Mouse (Mus musculus): ENCODE measurements at regions not wholly inside any gene's neighbourhood (a gene's known extent, or its start where the extent isn't known, plus 50 kb on each side); places are given as distances from the start of the nearest gene placed in this dataset.

GRCm38 (mm10) chr16:92970587-92970986 is 144.6 kb upstream of the Runx1 start:
- DNase-seq (ENCODE audit: low spot score in 2 of 2), result no peak
- intact Hi-C loops (cut with DNase I), result no loop called here

- no peak for DNase-seq (ENCODE audit: low spot score in 2 of 2)
- intact Hi-C loops (cut with DNase I), result no loop called here
Observed at GRCm38 (mm10) chr16:92969036-92969435, 143.1 kb upstream of the Runx1 start.

- intact Hi-C loops (cut with DNase I), result no loop called here
- DNase-seq (ENCODE audit: low spot score in 2 of 2), result no peak
Observed at GRCm38 (mm10) chr16:92966069-92966866, 140.3 kb upstream of the Runx1 start.

DNA sequence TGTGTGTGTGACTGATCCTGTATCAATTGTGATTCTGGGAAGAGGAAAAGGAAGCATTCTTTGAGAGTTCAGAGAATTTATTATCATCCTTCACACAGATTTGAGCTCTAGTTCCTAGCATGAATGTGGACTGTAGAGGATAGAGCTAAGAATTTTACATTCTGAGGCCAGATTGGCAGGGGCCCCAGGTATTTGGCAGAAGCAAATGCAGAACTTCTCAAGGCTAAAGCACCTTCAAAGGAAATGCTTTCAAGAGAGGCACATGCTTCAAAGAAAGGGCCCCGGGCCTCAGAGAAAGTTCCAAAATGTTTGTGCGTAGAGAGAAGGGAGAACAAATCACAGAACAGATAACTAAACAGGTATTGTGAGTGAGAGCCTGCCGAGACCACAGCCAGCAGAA is 139.7 kb upstream of the Runx1 start:
- DNase-seq (ENCODE audit: low spot score in 2 of 2), result no peak
- intact Hi-C loops (cut with DNase I), result no loop called here

DNA sequence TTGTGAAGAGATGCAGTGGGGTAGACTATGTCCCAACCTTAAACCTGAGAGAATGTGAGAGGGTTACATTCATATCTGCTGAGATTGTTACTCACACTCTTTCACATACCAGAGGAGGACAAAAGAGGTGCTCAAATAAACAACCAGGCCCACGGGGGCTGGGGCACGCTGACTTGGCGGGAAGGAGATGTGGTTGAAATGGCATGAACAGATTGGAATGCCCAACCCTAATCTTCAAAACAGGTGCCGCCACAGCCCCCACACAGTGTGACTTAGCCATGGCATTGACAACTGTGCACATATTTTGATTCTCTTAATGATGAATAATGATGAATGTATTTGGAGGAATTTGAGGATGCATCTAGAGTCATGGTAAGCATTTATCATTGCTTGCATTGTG is 137.6 kb upstream of the Runx1 start:
- intact Hi-C loops (cut with DNase I), result no loop called here
- no peak for DNase-seq (ENCODE audit: low spot score in 2 of 2)

DNA sequence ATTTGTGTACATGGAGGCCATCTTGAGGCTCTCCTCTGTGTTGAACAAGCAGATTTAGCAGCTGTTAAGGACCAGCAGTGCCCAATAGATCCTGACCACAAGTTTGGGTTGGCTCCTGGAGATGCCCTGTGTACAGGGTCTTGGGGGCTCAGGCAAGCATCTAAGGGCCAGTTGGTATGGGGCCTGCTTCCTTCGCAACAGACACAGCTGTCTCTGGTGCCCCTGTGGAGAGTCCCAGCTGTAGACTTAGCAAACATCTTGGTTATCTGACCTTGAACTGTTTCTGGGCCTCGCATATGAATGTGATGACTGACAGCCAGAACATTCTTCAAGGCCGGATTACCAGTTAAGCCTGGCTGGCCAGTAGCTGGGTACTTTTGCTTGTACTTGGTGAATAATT is 135.4 kb upstream of the Runx1 start:
- intact Hi-C loops (cut with DNase I), result no loop called here
- no peak for DNase-seq (ENCODE audit: low spot score in 2 of 2)

- no peak for DNase-seq (ENCODE audit: low spot score in 2 of 2)
- intact Hi-C loops (cut with DNase I), result no loop called here
Observed at GRCm38 (mm10) chr16:92960740-92961139, 134.8 kb upstream of the Runx1 start.

- intact Hi-C loops (cut with DNase I), result no loop called here
Observed at GRCm38 (mm10) chr16:92958967-92959366, 133.0 kb upstream of the Runx1 start.

GRCm38 (mm10) chr16:92958146-92958545 is 132.2 kb upstream of the Runx1 start:
- DNase-seq (ENCODE audit: low spot score in 2 of 2), result no peak
- intact Hi-C loops (cut with DNase I), result no loop called here

More at GRCm38 (mm10) chr16:92958967-92959366, 133.0 kb upstream of the Runx1 start:
- no peak for DNase-seq (ENCODE audit: low spot score in 2 of 2)

DNA sequence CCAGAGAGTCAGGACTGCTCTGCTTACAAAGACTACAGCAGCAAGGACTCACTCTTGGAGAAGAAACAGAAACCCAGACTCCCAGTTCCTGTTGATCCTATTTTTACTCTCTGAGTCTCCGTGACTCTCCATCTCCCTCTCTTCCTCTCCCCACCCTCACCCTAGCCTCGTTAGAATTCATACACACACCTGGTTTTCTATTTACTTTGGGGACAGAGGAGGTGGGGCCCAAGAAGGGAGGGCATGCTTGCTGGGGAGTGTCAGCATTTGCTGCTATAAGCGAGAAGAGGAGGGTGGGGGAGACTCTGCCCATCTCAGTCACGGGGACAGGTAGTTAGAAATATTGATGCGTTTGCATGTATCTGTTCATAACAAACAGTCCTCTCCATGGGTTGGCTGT is 129.6 kb upstream of the Runx1 start:
- DNase-seq (ENCODE audit: low spot score in 2 of 2), result no peak
- intact Hi-C loops (cut with DNase I), result no loop called here

DNA sequence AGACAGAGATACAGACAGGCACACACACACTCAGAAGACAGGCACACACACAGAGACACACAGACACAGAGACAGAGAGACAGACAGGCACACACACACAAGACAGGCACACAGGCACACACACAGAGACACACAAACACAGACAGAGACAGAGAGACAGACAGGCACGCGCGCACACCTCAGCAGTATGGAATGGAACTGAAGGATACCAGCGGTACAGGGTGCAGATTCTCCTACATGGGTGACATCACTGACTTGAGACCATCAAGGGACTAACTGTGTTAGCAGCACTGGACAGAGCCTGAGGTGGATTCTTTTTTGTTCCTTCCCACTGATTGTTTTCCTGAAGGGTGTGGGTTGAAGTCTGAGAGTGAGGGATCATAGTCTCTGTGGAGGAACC is 129.1 kb upstream of the Runx1 start:
- intact Hi-C loops (cut with DNase I), result no loop called here
- no peak for DNase-seq (ENCODE audit: low spot score in 2 of 2)

- no peak for DNase-seq (ENCODE audit: low spot score in 2 of 2)
- intact Hi-C loops (cut with DNase I), result no loop called here
Observed at GRCm38 (mm10) chr16:92953936-92954654, 128.1 kb upstream of the Runx1 start.

DNA sequence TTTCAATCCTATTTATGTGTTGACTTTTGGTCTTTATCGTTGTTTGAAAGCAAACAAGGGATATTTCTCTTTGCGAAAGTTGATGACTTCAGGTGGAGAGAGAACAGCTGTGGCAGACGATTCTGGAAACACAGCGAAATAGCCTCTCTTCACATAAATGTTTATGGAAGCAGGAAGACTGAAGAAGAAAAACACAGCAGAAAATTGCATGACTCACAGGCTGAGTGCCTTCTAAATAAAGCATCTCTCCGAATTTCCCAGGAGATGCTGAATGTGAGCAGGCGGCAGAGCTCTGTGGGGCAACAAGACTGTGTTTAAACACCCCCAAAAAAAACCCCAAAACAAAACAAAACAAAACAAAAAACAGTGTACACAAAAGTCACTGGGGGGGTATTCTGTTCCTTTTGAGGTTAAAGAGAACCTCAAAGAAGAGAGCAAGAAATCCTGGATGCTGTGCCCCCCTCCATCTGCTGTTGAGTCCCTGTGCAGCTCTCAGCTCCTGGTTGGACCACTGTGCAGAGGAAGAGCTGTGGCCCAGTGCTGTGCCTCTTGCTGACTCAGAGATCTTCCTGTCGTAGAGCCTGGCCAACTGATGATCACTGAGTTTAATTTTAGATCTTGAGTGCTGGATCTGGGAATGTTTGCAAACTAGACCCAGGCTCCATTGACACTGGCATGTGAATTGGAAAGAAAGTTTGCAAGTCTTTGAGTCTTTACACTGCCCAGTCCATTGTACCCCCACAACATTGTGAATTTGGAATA is 126.6 kb upstream of the Runx1 start:
- intact Hi-C loops (cut with DNase I), result no loop called here
- DNase-seq (ENCODE audit: low spot score in 2 of 2), result peak; percentile 11 to 22

DNA sequence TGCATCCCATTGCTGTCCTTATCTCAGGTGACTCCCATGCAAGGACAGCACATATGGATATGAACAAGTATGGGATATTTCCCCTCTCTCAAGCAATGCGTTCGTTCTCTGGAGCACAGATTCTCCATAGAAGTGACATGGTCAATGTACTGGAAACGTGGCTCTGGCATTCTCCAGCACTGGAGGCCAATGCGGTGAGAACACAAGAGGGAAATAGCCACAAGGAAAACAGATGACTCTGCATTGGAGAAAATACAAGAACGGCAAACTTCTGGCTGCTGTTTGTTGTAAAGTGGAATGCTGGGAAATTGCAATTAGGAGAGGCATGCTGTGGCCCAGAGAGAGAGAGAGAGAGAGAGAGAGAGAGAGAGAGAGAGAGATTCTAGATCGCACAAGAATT is 125.6 kb upstream of the Runx1 start:
- intact Hi-C loops (cut with DNase I), result no loop called here
- no peak for DNase-seq (ENCODE audit: low spot score in 2 of 2)

- DNase-seq (ENCODE audit: low spot score in 2 of 2), result no peak
- intact Hi-C loops (cut with DNase I), result no loop called here
Observed at GRCm38 (mm10) chr16:92948494-92948893, 122.5 kb upstream of the Runx1 start.

DNA sequence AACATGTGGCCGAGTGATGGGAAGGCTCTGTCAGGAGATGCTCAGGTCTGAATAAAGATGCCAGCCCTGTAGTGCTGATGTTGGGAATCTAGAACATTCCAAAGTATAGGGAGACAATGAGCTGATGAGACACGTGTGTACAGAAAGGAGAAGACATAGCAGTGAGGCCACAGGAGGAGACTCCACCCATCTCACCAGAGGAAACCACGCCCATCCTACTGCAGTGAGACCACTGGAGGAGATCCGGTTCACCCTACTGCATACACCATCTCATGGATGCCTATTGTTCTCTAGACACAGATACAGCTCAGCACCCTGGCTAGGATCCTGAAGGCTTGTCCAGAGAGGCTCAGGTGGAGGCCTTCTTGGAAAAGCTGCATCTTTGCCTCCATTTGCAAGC is 120.6 kb upstream of the Runx1 start:
- no peak for DNase-seq (ENCODE audit: low spot score in 2 of 2)
- intact Hi-C loops (cut with DNase I), result no loop called here

DNA sequence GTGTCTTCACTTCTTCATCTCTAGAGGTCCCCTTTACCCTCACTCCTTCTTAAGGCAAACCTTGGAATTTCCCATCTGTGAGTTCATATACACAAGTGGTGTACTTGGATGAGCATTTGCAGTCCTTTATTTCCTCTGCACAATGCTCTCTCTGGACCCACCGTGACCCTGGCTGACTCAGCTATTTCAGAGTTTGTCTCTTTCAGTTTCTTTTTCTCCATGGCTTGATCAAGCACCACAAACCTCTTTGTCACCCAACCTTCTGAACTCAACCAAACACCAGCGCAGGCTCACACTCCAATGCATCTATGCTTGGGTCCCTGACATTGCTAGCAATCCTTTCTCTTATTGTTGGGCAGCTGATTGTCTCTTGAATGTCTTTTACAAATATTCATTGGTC is 118.0 kb upstream of the Runx1 start:
- DNase-seq (ENCODE audit: low spot score in 2 of 2), result no peak
- intact Hi-C loops (cut with DNase I), result no loop called here

GRCm38 (mm10) chr16:92939618-92940017 is 113.7 kb upstream of the Runx1 start:
- intact Hi-C loops (cut with DNase I), result no loop called here
- no peak for DNase-seq (ENCODE audit: low spot score in 2 of 2)

GRCm38 (mm10) chr16:92935848-92936535 is 110.0 kb upstream of the Runx1 start:
- no peak for DNase-seq (ENCODE audit: low spot score in 2 of 2)
- intact Hi-C loops (cut with DNase I), result no loop called here

- intact Hi-C loops (cut with DNase I), result no loop called here
- no peak for DNase-seq (ENCODE audit: low spot score in 2 of 2)
Observed at GRCm38 (mm10) chr16:92930103-92930502, 104.2 kb upstream of the Runx1 start.
